Mouse (Mus musculus): ENCODE measurements at regions not wholly inside any gene's neighbourhood (a gene's known extent, or its start where the extent isn't known, plus 50 kb on each side); places are given as distances from the start of the nearest gene placed in this dataset.

DNA sequence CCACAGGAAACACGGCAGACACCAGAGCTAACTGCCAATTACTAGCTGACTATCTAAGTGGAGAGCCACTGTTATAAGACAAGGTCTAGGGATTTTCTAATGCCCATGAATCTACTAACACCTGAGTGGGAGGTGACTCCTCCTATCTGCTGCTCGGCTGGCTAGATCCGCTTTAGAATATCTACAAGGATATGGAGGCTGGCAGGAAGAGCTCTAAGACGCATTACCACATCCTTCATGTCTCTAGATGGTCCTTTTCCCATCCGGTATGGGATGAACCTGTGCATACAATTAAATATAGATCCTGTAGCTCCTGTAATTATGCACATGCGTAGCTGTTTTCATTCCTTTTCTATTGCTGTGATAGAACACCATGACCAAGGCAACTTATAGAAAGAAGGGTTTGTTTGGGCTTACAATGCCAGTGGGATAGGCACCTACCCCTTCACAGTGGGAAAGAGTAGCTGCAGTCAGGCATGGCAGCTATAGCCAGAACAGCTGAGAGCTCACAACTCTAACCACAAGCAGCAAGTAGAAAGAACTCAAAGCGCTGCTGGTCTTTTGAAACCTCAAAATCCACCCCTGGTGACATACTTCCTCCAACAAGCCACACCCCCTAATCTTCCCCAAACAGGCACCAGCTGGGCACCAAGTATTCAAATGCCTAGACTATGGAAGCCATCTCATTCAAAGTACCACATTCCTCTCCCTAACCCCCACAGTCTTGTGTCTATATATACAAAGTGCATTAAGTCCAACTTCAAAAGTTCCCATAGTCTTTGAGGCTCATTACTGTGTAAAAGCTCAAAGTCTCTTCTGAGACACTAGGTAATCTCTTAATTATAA, 319.3 kb downstream of the H2al1j start:
- TF ChIP-seq NANOG (IDR thresholded peaks at IDR 0.05; ENCODE audit: borderline replicate concordance, low read length) (no peak), CTCF (conservative IDR thresholded peaks at IDR 0.05; ENCODE audit: low read length) (no peak)
